Mouse (Mus musculus): ENCODE data around the gene Mettl5. TPM values are rescaled to one million over a fixed set of nuclear protein-coding genes. Genes with fewer than 3 reads are reported as not detected.

Mettl5 gene
- polyA plus RNA-seq, 1 experiment from 2014 or later, result 45.1 TPM

- DNase-seq, result peak; percentile 80
- 1% methylated on average over 42 of the region's 45 CpGs for WGBS
Observed at GRCm38 (mm10) chr2:69823129-69823677, 62.2 kb downstream of the Mettl5 start.

DNA sequence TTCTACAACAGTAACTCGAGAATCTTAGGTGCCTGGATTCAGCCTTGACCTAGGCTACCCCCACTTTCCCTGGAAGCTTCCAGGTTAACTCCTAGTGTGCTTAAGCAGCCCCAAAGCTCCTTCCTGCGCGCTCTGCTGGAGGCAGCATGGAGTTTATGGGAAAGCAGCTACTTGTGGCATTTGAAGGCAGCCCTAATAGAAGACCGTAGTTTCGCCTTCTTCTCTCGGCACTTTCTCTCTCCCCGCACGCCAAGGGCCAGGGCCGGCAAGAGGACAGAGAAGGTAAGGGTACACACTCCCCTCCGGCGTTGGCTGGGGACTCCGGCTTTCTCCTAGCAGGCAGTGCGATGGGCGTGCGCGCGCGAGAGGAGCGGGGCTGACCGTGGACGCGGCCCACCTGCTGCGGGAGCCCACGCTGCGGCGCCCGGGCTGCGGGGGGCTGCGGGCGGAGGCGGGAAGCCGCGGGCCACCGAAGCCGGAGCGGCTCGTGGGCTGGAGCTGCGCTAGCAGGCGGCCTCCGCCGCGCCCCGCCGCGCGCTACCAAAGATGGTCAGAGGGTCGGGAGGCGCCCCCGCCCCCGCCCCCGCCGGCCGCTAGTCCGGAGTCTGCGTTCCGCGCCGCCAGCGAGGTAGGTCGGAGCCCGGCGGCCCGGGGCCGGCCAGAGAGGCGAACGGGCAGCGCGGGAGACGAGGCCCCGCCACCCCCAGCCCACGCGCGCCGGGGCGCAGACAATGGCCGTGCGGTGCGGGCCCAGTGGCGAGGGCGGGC lies 62.9 kb downstream of the Mettl5 start:
- no peaks in the 10 kb centered on the region for H3K27me3 ChIP-seq (ENCODE audit: insufficient read depth, low read length)
- peak; percentile 77 for DNase-seq
- WGBS, result 1% methylated on average over 58 of the region's 80 CpGs

More at GRCm38 (mm10) chr2:69823129-69823677, 62.2 kb downstream of the Mettl5 start:
- H3K36me3 ChIP-seq (ENCODE audit: insufficient read depth), result peaks cover 22% of the 10 kb centered on the region
- H3K4me3 ChIP-seq (ENCODE audit: low read depth, low read length), result peak overlapping the region; percentile 82
- H3K4me1 ChIP-seq (ENCODE audit: insufficient read depth), result no peaks in the 10 kb centered on the region
- no peaks in the 10 kb centered on the region for H3K27me3 ChIP-seq (ENCODE audit: insufficient read depth, low read length)
- H3K27ac ChIP-seq (ENCODE audit: low read depth), result peak overlapping the region; percentile 96
- peak overlapping the region; percentile 63 for H3K4me2 ChIP-seq
- ATAC-seq (ENCODE audit: insufficient read depth), result peak; percentile 79
- H3K9me3 ChIP-seq (ENCODE audit: low read depth, low read length), result no peaks in the 10 kb centered on the region
- H3K9ac ChIP-seq, result peak overlapping the region; percentile 95
- no peak for TF ChIP-seq CTCF (IDR thresholded peaks at IDR 0.05; ENCODE audit: low read depth)

DNA sequence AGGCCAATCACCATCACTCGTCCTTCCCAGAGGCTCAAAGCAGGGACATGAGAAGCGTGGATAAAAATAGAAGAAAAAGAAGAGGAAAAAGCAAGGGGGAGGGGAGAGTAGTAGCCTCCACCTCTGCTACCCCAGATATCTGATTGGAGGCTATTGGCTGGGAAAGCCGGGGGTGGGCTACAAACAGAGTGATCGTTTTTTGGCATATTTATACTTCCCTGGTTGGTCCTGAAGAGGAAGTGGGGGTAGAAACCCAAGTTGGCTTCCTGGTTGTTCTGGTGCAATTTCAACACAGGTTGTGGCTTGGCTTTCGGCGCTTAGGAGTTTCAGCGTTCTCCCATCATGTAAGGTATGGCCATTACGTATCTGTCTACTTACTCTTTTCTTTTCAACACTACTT lies 63.7 kb downstream of the Mettl5 start, which contains the start of gene Klhl23:
Gene Klhl23 (plus strand): TSS at position 234 of the 400 bp plus-strand sequence.
- Histone ChIP-seq H3K9ac (peak within 1 kb of the TSS; percentile 95), H3K4me3 (ENCODE audit: low read depth, low read length) (peak within 1 kb of the TSS; percentile 82), H3K4me1 (ENCODE audit: insufficient read depth) (no peaks in the 10 kb centered on the region), H3K4me2 (peak within 1 kb of the TSS; percentile 63), H3K27ac (ENCODE audit: low read depth) (peak within 1 kb of the TSS; percentile 96), H3K9me3 (ENCODE audit: low read depth, low read length) (no peaks in the 10 kb centered on the region), H3K27me3 (ENCODE audit: insufficient read depth, low read length) (no peaks in the 10 kb centered on the region), H3K36me3 (ENCODE audit: insufficient read depth) (peaks cover 18% of the 10 kb centered on the region)
- peak; percentile 67 for DNase-seq
- TF ChIP-seq CTCF (IDR thresholded peaks at IDR 0.05; ENCODE audit: low read depth), result no peak
- WGBS, result 5% methylated on average over 8 of the region's 8 CpGs
- ATAC-seq (ENCODE audit: insufficient read depth), result peak; percentile 30; the same call in 1 of the 2 replicates

More for the DNA sequence above, 62.9 kb downstream of the Mettl5 start:
- peak; percentile 80 for ATAC-seq (ENCODE audit: insufficient read depth)
- Histone ChIP-seq H3K9ac (peak overlapping the region; percentile 95), H3K27ac (ENCODE audit: low read depth) (peak overlapping the region; percentile 96), H3K4me1 (ENCODE audit: insufficient read depth) (no peaks in the 10 kb centered on the region), H3K4me2 (peak overlapping the region; percentile 63), H3K36me3 (ENCODE audit: insufficient read depth) (peaks cover 18% of the 10 kb centered on the region), H3K4me3 (ENCODE audit: low read depth, low read length) (peak overlapping the region; percentile 82), H3K9me3 (ENCODE audit: low read depth, low read length) (no peaks in the 10 kb centered on the region)
- TF ChIP-seq CTCF (IDR thresholded peaks at IDR 0.05; ENCODE audit: low read depth), result 0 out of 2 replicates have a peak, but pooled peaks have one; percentile 11

Other genes starting within 250 kb of the Mettl5 start
- gene Bbs5, start 238.4 kb downstream of the Mettl5 start, polyA plus RNA-seq (2014; fragmentation: Nextera tagmentation; extraction: Ambion mirVana), result 14.2 and 15.6 TPM in 2 replicates
- gene Klhl41, start 215.5 kb downstream of the Mettl5 start, polyA plus RNA-seq (2014; fragmentation: Nextera tagmentation; extraction: Ambion mirVana), result 0.13 and 0.76 TPM in 2 replicates
- 14.6 and 15.3 TPM in 2 replicates for gene Fastkd1, start 172.1 kb downstream of the Mettl5 start, polyA plus RNA-seq (2014; fragmentation: Nextera tagmentation; extraction: Ambion mirVana)
- gene Ppig, start 163.1 kb downstream of the Mettl5 start, polyA plus RNA-seq (2014; fragmentation: Nextera tagmentation; extraction: Ambion mirVana), result 120 and 130 TPM in 2 replicates
- gene Ccdc173, start 96.0 kb downstream of the Mettl5 start, polyA plus RNA-seq (2014; fragmentation: Nextera tagmentation; extraction: Ambion mirVana), result 2.0 and 2.5 TPM in 2 replicates
- gene Phospho2, start 96.0 kb downstream of the Mettl5 start, polyA plus RNA-seq (2014; fragmentation: Nextera tagmentation; extraction: Ambion mirVana), result 24.3 and 24.4 TPM in 2 replicates
- 36.1 and 39.6 TPM in 2 replicates for gene Klhl23, start 63.7 kb downstream of the Mettl5 start, polyA plus RNA-seq (2014; fragmentation: Nextera tagmentation; extraction: Ambion mirVana)
- 328 and 346 TPM in 2 replicates for gene Ssb, start 24.1 kb downstream of the Mettl5 start, polyA plus RNA-seq (2014; fragmentation: Nextera tagmentation; extraction: Ambion mirVana)
- gene Ubr3, start 11.6 kb upstream of the Mettl5 start, polyA plus RNA-seq (2014; fragmentation: Nextera tagmentation; extraction: Ambion mirVana), result 19.5 and 20.1 TPM in 2 replicates
- 0.24 and 0.46 TPM in 2 replicates for gene Myo3b, start 153.5 kb upstream of the Mettl5 start, polyA plus RNA-seq (2014; fragmentation: Nextera tagmentation; extraction: Ambion mirVana)